Mouse (Mus musculus): ENCODE data around the gene Agap1. TPM values are rescaled to one million over a fixed set of nuclear protein-coding genes. Genes with fewer than 3 reads are reported as not detected.

Gene Agap1
- total RNA-seq, 2 experiments from 2014 or later: 28.3 to 32.3 TPM

- intact Hi-C loops (cut with DNase I; ENCODE audit: low total_unique reads): no loop called here
Observed at GRCm38 (mm10) chr1:89844064-89844463, 389.5 kb downstream of the Agap1 start.

GRCm38 (mm10) chr1:89845487-89845886 is 390.9 kb downstream of the Agap1 start:
- intact Hi-C loops (cut with DNase I; ENCODE audit: low total_unique reads): no loop called here

More at GRCm38 (mm10) chr1:89844064-89844463, 389.5 kb downstream of the Agap1 start:
- no peak for DNase-seq

GRCm38 (mm10) chr1:89846148-89846547 is 391.5 kb downstream of the Agap1 start:
- intact Hi-C loops (cut with DNase I; ENCODE audit: low total_unique reads): no loop called here
- no peak for DNase-seq

More at GRCm38 (mm10) chr1:89845487-89845886, 390.9 kb downstream of the Agap1 start:
- DNase-seq: no peak

- no peak for DNase-seq
- intact Hi-C loops (cut with DNase I; ENCODE audit: low total_unique reads): no loop called here
Observed at GRCm38 (mm10) chr1:89848356-89849039, 393.9 kb downstream of the Agap1 start.

GRCm38 (mm10) chr1:89849151-89849860 is 394.7 kb downstream of the Agap1 start:
- intact Hi-C loops (cut with DNase I; ENCODE audit: low total_unique reads): no loop called here
- no peak for DNase-seq

GRCm38 (mm10) chr1:89849861-89850230 is 395.2 kb downstream of the Agap1 start:
- no peak for DNase-seq
- intact Hi-C loops (cut with DNase I; ENCODE audit: low total_unique reads): no loop called here

- intact Hi-C loops (cut with DNase I; ENCODE audit: low total_unique reads): no loop called here
- DNase-seq: no peak
Observed at GRCm38 (mm10) chr1:89850681-89851414, 396.2 kb downstream of the Agap1 start.

GRCm38 (mm10) chr1:89859182-89859581 is 404.6 kb downstream of the Agap1 start:
- DNase-seq: peak; percentile 56
- intact Hi-C loops (cut with DNase I; ENCODE audit: low total_unique reads): no loop called here

- peak; percentile 72 for DNase-seq
- intact Hi-C loops (cut with DNase I; ENCODE audit: low total_unique reads): no loop called here
Observed at GRCm38 (mm10) chr1:89860017-89860730, 405.6 kb downstream of the Agap1 start.

GRCm38 (mm10) chr1:89865787-89866186 is 411.2 kb downstream of the Agap1 start:
- no peak for DNase-seq
- intact Hi-C loops (cut with DNase I; ENCODE audit: low total_unique reads): no loop called here

- intact Hi-C loops (cut with DNase I; ENCODE audit: low total_unique reads): no loop called here
- no peak for DNase-seq
Observed at GRCm38 (mm10) chr1:89867847-89868246, 413.2 kb downstream of the Agap1 start.

GRCm38 (mm10) chr1:89870134-89870905 is 415.7 kb downstream of the Agap1 start:
- intact Hi-C loops (cut with DNase I; ENCODE audit: low total_unique reads): no loop called here
- DNase-seq: no peak

- intact Hi-C loops (cut with DNase I; ENCODE audit: low total_unique reads): no loop called here
- no peak for DNase-seq
Observed at GRCm38 (mm10) chr1:89870906-89871211, 416.3 kb downstream of the Agap1 start.

- intact Hi-C loops (cut with DNase I; ENCODE audit: low total_unique reads): no loop called here
- DNase-seq: peak; percentile 15
Observed at GRCm38 (mm10) chr1:89876346-89877072, 421.9 kb downstream of the Agap1 start.

- intact Hi-C loops (cut with DNase I; ENCODE audit: low total_unique reads): no loop called here
- DNase-seq: no peak
Observed at GRCm38 (mm10) chr1:89878496-89878895, 423.9 kb downstream of the Agap1 start.

GRCm38 (mm10) chr1:89880193-89880592 is 425.6 kb downstream of the Agap1 start:
- intact Hi-C loops (cut with DNase I; ENCODE audit: low total_unique reads): no loop called here
- DNase-seq: no peak

GRCm38 (mm10) chr1:89880834-89881233 is 426.2 kb downstream of the Agap1 start:
- intact Hi-C loops (cut with DNase I; ENCODE audit: low total_unique reads): no loop called here
- no peak for DNase-seq

- intact Hi-C loops (cut with DNase I; ENCODE audit: low total_unique reads): no loop called here
- DNase-seq: no peak
Observed at GRCm38 (mm10) chr1:89884335-89884734, 429.7 kb downstream of the Agap1 start.

GRCm38 (mm10) chr1:89885696-89886095 is 431.1 kb downstream of the Agap1 start:
- no peak for DNase-seq
- intact Hi-C loops (cut with DNase I; ENCODE audit: low total_unique reads): no loop called here
